Mouse (Mus musculus): ENCODE data around the gene Hmbs. TPM values are rescaled to one million over a fixed set of nuclear protein-coding genes. Genes with fewer than 3 reads are reported as not detected.
A peak's percentile ranks its signal among the peaks of the same experiment; 100 is the strongest.
"Not testable (repeated sequence)": the region's sequence is repeated elsewhere in the genome, so short reads cannot be mapped to it uniquely, and the experiment has no call there.

Gene Hmbs
- total RNA-seq, 2 experiments from 2014 or later, result 31.2 to 63.1 TPM

DNA sequence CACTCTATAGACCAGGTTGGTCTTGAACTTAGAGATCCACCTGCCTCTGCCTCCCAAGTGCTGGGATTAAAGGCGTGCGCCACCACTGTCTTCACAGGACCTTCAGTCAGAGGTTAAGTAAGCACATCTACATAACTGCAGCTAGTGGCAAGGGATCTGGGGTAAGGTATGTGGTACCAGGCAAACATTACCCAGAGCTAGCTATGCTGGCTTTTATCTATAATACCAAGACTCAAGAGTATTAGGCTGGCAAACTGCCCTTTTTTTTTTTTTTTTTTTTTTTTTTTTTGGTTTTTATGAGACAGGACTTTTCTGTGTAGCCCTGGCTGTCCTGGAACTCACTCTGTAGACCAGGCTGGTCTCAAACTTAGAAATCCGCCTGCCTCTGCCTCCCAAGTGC is 44.0 kb downstream of the Hmbs start:
- not testable (repeated sequence) for ATAC-seq (ENCODE audit: poor library complexity, severe bottlenecking)

- ATAC-seq (ENCODE audit: poor library complexity, severe bottlenecking), result peak; percentile 72
Observed at GRCm38 (mm10) chr9:44292490-44292889, 51.5 kb downstream of the Hmbs start.

DNA sequence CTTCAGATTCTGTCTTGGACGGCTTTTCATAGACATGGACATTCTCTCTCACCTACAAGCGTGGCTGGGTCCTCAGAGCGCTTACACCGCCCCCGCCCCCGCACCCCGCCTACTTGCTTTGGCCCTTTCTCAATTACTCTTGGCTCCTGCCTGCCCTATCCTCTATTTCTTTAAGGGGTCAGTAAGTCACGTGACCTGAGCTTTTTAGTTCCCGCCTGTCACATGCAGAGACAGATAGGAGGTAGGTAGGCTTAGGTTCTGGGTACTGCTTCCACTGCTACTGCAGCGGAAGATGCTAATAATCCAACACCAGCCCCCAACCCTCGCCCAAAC is 55.1 kb downstream of the Hmbs start:
- no peak for ATAC-seq (ENCODE audit: poor library complexity, severe bottlenecking)

- ATAC-seq (ENCODE audit: poor library complexity, severe bottlenecking), result peak; percentile 41
Observed at GRCm38 (mm10) chr9:44288076-44288958, 55.7 kb downstream of the Hmbs start, which contains the start of gene Abcg4. Abcg4 (minus strand) TSS chr9:44288615.

- peak; percentile 25; the same call in 1 of the 2 replicates for ATAC-seq (ENCODE audit: poor library complexity, severe bottlenecking)
Observed at GRCm38 (mm10) chr9:44287401-44288075, 56.5 kb downstream of the Hmbs start.

DNA sequence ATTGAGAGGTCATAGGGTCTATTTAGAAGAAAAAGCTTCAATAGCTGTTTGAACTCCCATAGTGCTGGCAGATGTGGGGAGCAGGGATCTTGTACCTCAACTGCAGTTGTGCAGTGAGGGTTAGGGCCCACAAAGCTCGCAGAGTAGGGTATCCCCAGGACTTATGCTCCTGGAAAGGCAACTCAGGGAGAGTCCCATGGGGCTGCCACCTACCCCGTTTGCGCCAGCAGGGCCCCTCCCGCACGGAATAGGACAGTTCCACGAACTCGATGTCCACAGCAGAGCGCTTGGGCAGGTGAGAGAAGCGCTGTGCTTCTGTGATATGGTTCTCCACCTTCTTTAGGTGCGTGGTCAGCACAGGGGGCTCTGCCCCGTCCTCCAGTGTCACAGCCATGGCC is 57.0 kb downstream of the Hmbs start:
- ATAC-seq (ENCODE audit: poor library complexity, severe bottlenecking), result 0 out of 2 replicates have a peak, but pooled peaks have one; percentile 5

Other genes with a start within 250 kb of the Hmbs start
- not detected in 2 replicates for gene Mfrp, start 242.5 kb downstream of the Hmbs start, total RNA-seq (2015)
- gene Mfrp, start 242.5 kb downstream of the Hmbs start, total RNA-seq (2017), result 0.24 TPM in 1 of 2 replicates, not detected in the other
- gene C1qtnf5, start 237.0 kb downstream of the Hmbs start, total RNA-seq (2015), result 0.27 TPM in 1 of 2 replicates, not detected in the other
- gene C1qtnf5, start 237.0 kb downstream of the Hmbs start, total RNA-seq (2017), result 0.40 TPM in 1 of 2 replicates, not detected in the other
- gene Gm49380, start 230.7 kb downstream of the Hmbs start, total RNA-seq (2015), result not detected in 2 replicates
- gene Gm49380, start 230.7 kb downstream of the Hmbs start, total RNA-seq (2017), result not detected in 2 replicates
- gene Rnf26, start 230.7 kb downstream of the Hmbs start, total RNA-seq (2015), result 35.9 and 36.7 TPM in 2 replicates
- 16.3 and 20.9 TPM in 2 replicates for gene Rnf26, start 230.7 kb downstream of the Hmbs start, total RNA-seq (2017)
- gene Mcam, start 209.8 kb downstream of the Hmbs start, total RNA-seq (2015), result 1.6 TPM in 2 replicates
- gene Mcam, start 209.8 kb downstream of the Hmbs start, total RNA-seq (2017), result 3.2 and 5.8 TPM in 2 replicates
- gene Cbl, start 110.2 kb downstream of the Hmbs start, total RNA-seq (2015), result 179 and 180 TPM in 2 replicates
- gene Cbl, start 110.2 kb downstream of the Hmbs start, total RNA-seq (2017), result 45.3 and 70.2 TPM in 2 replicates
- not detected in 2 replicates for gene Ccdc153, start 103.6 kb downstream of the Hmbs start, total RNA-seq (2015)
- gene Ccdc153, start 103.6 kb downstream of the Hmbs start, total RNA-seq (2017), result not detected in 2 replicates
- gene Pdzd3, start 92.8 kb downstream of the Hmbs start, total RNA-seq (2015), result 0.07 and 0.34 TPM in 2 replicates
- not detected in 2 replicates for gene Pdzd3, start 92.8 kb downstream of the Hmbs start, total RNA-seq (2017)
- 9.5 and 13.1 TPM in 2 replicates for gene Nlrx1, start 75.6 kb downstream of the Hmbs start, total RNA-seq (2015)
- 12.1 and 12.4 TPM in 2 replicates for gene Nlrx1, start 75.6 kb downstream of the Hmbs start, total RNA-seq (2017)
- gene Abcg4, start 55.6 kb downstream of the Hmbs start, total RNA-seq (2015), result 1.3 and 3.9 TPM in 2 replicates
- gene Abcg4, start 55.6 kb downstream of the Hmbs start, total RNA-seq (2017), result 1.1 and 1.7 TPM in 2 replicates
- gene Hinfp, start 38.6 kb downstream of the Hmbs start, total RNA-seq (2015), result 12.3 and 18.4 TPM in 2 replicates
- 13.1 and 15.3 TPM in 2 replicates for gene Hinfp, start 38.6 kb downstream of the Hmbs start, total RNA-seq (2017)
- gene C2cd2l, start 23.9 kb downstream of the Hmbs start, total RNA-seq (2015), result 12.0 and 16.4 TPM in 2 replicates
- 11.0 and 13.4 TPM in 2 replicates for gene C2cd2l, start 23.9 kb downstream of the Hmbs start, total RNA-seq (2017)
- 37.7 and 39.4 TPM in 2 replicates for gene Dpagt1, start 18.2 kb downstream of the Hmbs start, total RNA-seq (2015)
- 15.2 and 17.4 TPM in 2 replicates for gene Dpagt1, start 18.2 kb downstream of the Hmbs start, total RNA-seq (2017)
- 136 and 144 TPM in 2 replicates for gene H2afx, start 9.5 kb downstream of the Hmbs start, total RNA-seq (2015)
- gene H2afx, start 9.5 kb downstream of the Hmbs start, total RNA-seq (2017), result 239 and 262 TPM in 2 replicates
- gene Vps11, start 17.4 kb upstream of the Hmbs start, total RNA-seq (2015), result 19.2 and 19.4 TPM in 2 replicates
- gene Vps11, start 17.4 kb upstream of the Hmbs start, total RNA-seq (2017), result 22.7 and 26.8 TPM in 2 replicates
- 27.2 and 29.7 TPM in 2 replicates for gene Hyou1, start 35.3 kb upstream of the Hmbs start, total RNA-seq (2015)
- gene Hyou1, start 35.3 kb upstream of the Hmbs start, total RNA-seq (2017), result 48.3 and 49.7 TPM in 2 replicates
- gene Slc37a4, start 52.6 kb upstream of the Hmbs start, total RNA-seq (2015), result 19.7 and 23.5 TPM in 2 replicates
- 14.8 and 28.3 TPM in 2 replicates for gene Slc37a4, start 52.6 kb upstream of the Hmbs start, total RNA-seq (2017)
- gene Rps25, start 62.9 kb upstream of the Hmbs start, total RNA-seq (2015), result 2,100 and 2,121 TPM in 2 replicates
- gene Rps25, start 62.9 kb upstream of the Hmbs start, total RNA-seq (2017), result 1,309 and 1,413 TPM in 2 replicates
- gene Trappc4, start 63.4 kb upstream of the Hmbs start, total RNA-seq (2015), result 91.3 and 95.4 TPM in 2 replicates
- 24.1 and 32.5 TPM in 2 replicates for gene Trappc4, start 63.4 kb upstream of the Hmbs start, total RNA-seq (2017)
- gene Ccdc84, start 74.3 kb upstream of the Hmbs start, total RNA-seq (2015), result 24.5 TPM in 2 replicates
- gene Ccdc84, start 74.3 kb upstream of the Hmbs start, total RNA-seq (2017), result 19.8 and 27.1 TPM in 2 replicates
- gene Foxr1, start 96.9 kb upstream of the Hmbs start, total RNA-seq (2015), result not detected in 2 replicates
- not detected in 2 replicates for gene Foxr1, start 96.9 kb upstream of the Hmbs start, total RNA-seq (2017)
- gene Upk2, start 110.7 kb upstream of the Hmbs start, total RNA-seq (2015), result not detected in 2 replicates
- gene Upk2, start 110.7 kb upstream of the Hmbs start, total RNA-seq (2017), result not detected in 2 replicates
- gene Bcl9l, start 138.6 kb upstream of the Hmbs start, total RNA-seq (2015), result 6.0 TPM in 2 replicates
- 2.6 and 3.0 TPM in 2 replicates for gene Bcl9l, start 138.6 kb upstream of the Hmbs start, total RNA-seq (2017)
- not detected in 2 replicates for gene Cxcr5, start 217.6 kb upstream of the Hmbs start, total RNA-seq (2015)
- gene Cxcr5, start 217.6 kb upstream of the Hmbs start, total RNA-seq (2017), result not detected in 2 replicates

Measured in megakaryocyte, adult 5-6 weeks (primary cell).